Mouse (Mus musculus) heart, embryonic 16.5 days (tissue): Measurements from ENCODE around the gene Myo9a. TPM values are rescaled to one million over a fixed set of nuclear protein-coding genes. Genes with fewer than 3 reads are reported as not detected.
"Not testable (repeated sequence)": the region's sequence is repeated elsewhere in the genome, so short reads cannot be mapped to it uniquely, and the experiment has no call there.

Experiments used
- ATAC-seq: fragments of 200-750 bp; cut with Nextera tagmentation; replicated peaks from 2 replicates; pipeline ENCODE4 v1.8.0; 2017; ENCODE audit warnings: moderate number of reproducible peaks; ENCODE audit not compliant: insufficient read depth, low FRiP score; ENCODE audit errors: extremely low read depth
- H3K27ac ChIP-seq: fragments of 300-500 bp; sonication (generic); 2 replicates; pipeline ENCODE4 v1.5.1; 2014; ENCODE audit warnings: mild to moderate bottlenecking, low read length, control low read depth, moderate library complexity
- H3K27me3 ChIP-seq: fragments of 300-500 bp; sonication (generic); 2 replicates; pipeline ENCODE4 v1.6.1; 2014; ENCODE audit warnings: low read length, mixed read lengths; ENCODE audit not compliant: control insufficient read depth, insufficient read depth
- H3K36me3 ChIP-seq: fragments of 300-500 bp; sonication (generic); 2 replicates; pipeline ENCODE4 v1.6.1; 2014; ENCODE audit not compliant: control insufficient read depth, insufficient read depth
- H3K4me1 ChIP-seq: fragments of 300-500 bp; sonication (generic); 2 replicates; pipeline ENCODE4 v1.6.1; 2014; ENCODE audit warnings: low read length, mixed read lengths; ENCODE audit not compliant: control insufficient read depth, insufficient read depth
- H3K4me2 ChIP-seq: fragments of 300-500 bp; sonication (generic); 2 replicates; pipeline ENCODE4 v1.6.1; 2014; ENCODE audit warnings: low read depth, mild to moderate bottlenecking, control low read depth, low read length
- H3K4me3 ChIP-seq: fragments of 300-500 bp; sonication (generic); 2 replicates; pipeline ENCODE4 v1.5.1; 2014; ENCODE audit warnings: mild to moderate bottlenecking, control low read depth, low read length
- H3K9ac ChIP-seq: fragments of 300-500 bp; sonication (generic); 2 replicates; pipeline ENCODE4 v1.6.1; 2014; ENCODE audit warnings: low read length, control low read depth
- H3K9me3 ChIP-seq: fragments of 300-500 bp; sonication (generic); replicated peaks from 2 replicates; pipeline ENCODE4 v1.6.1; 2016; ENCODE audit warnings: low read length; ENCODE audit not compliant: control insufficient read depth
- WGBS: fragments of 180-500 bp; shearing (Covaris S2); extraction: QIAGEN DNeasy Blood & Tissue Kit; methylation state at CpG from one replicate; pipeline ENCODE4 v1.1.7; 2014; 5-methylcytosine and 5-hydroxymethylcytosine counted together
- polyA plus RNA-seq: library from polyadenylated mRNA; unstranded; fragments of >200 nt; fragmentation: Nextera tagmentation; extraction: Ambion mirVana; gene quantifications from 2 replicates; pipeline ENCODE4 v1.2.1, GENCODE M21; 2015

Gene Myo9a
- polyA plus RNA-seq, 1 experiment from 2014 or later = 8.7 TPM

GRCm38 (mm10) chr9:59806046-59806774 lies 55.5 kb downstream of the Myo9a start:
- H3K9ac ChIP-seq, H3K9me3 ChIP-seq, H3K4me3 ChIP-seq, H3K4me1 ChIP-seq, H3K27me3 ChIP-seq, H3K27ac ChIP-seq, H3K4me2 ChIP-seq, ATAC-seq: not testable (repeated sequence)
- 71% methylated on average over 3 of the region's 3 CpGs for WGBS
- peaks cover 14% of the 10 kb centered on the region for H3K36me3 ChIP-seq

- ATAC-seq = no peak
- H3K9ac ChIP-seq = no peak overlapping the region
- no peaks in the 10 kb centered on the region for H3K9me3 ChIP-seq
- peaks cover 5% of the 10 kb centered on the region for H3K36me3 ChIP-seq
- H3K4me3 ChIP-seq = no peak overlapping the region
- H3K4me1 ChIP-seq = no peaks in the 10 kb centered on the region
- H3K27ac ChIP-seq = no peak overlapping the region
- no peak overlapping the region for H3K4me2 ChIP-seq
- H3K27me3 ChIP-seq = no peaks in the 10 kb centered on the region
Measured at GRCm38 (mm10) chr9:59884551-59884950, 133.9 kb downstream of the Myo9a start.

GRCm38 (mm10) chr9:59903382-59903781 lies 152.7 kb downstream of the Myo9a start:
- H3K4me1 ChIP-seq = no peaks in the 10 kb centered on the region
- no peak overlapping the region for H3K27ac ChIP-seq
- ATAC-seq = no peak
- no peaks in the 10 kb centered on the region for H3K9me3 ChIP-seq
- 63% methylated on average over 1 of the region's 1 CpGs for WGBS
- H3K4me3 ChIP-seq = no peak overlapping the region
- no peaks in the 10 kb centered on the region for H3K27me3 ChIP-seq
- no peak overlapping the region for H3K9ac ChIP-seq
- H3K4me2 ChIP-seq = no peak overlapping the region
- H3K36me3 ChIP-seq = peaks cover 13% of the 10 kb centered on the region

GRCm38 (mm10) chr9:59914761-59915160 lies 164.1 kb downstream of the Myo9a start:
- Histone ChIP-seq H3K4me3 (no peak overlapping the region), H3K27me3 (no peaks in the 10 kb centered on the region), H3K27ac (no peak overlapping the region), H3K36me3 (peaks cover under 1% of the 10 kb centered on the region; the same call in 1 of the 2 replicates), H3K9ac (no peak overlapping the region), H3K4me1 (no peaks in the 10 kb centered on the region), H3K4me2 (no peak overlapping the region), H3K9me3 (no peaks in the 10 kb centered on the region)
- ATAC-seq = no peak
- 89% methylated on average over 1 of the region's 1 CpGs for WGBS

GRCm38 (mm10) chr9:59930248-59930647 lies 179.6 kb downstream of the Myo9a start:
- ATAC-seq = no peak
- Histone ChIP-seq H3K4me2 (no peak overlapping the region), H3K4me1 (no peaks in the 10 kb centered on the region), H3K27me3 (no peaks in the 10 kb centered on the region), H3K36me3 (0 out of 2 replicates have a peak, but pooled peaks cover 2% of the 10 kb centered on the region), H3K27ac (no peak overlapping the region), H3K9me3 (no peaks in the 10 kb centered on the region), H3K4me3 (no peak overlapping the region), H3K9ac (no peak overlapping the region)
- 66% methylated on average over 3 of the region's 3 CpGs for WGBS

GRCm38 (mm10) chr9:59935866-59936265 lies 185.2 kb downstream of the Myo9a start:
- H3K4me1 ChIP-seq, H3K9me3 ChIP-seq, H3K36me3 ChIP-seq, H3K4me2 ChIP-seq, H3K9ac ChIP-seq, H3K27ac ChIP-seq, ATAC-seq, H3K4me3 ChIP-seq, H3K27me3 ChIP-seq: not testable (repeated sequence)
- WGBS = 78% methylated on average over 8 of the region's 8 CpGs

GRCm38 (mm10) chr9:59938529-59938928 lies 187.8 kb downstream of the Myo9a start:
- no peak for ATAC-seq
- whole genome bisulfite sequencing = 89% methylated on average over 8 of the region's 8 CpGs
- Histone ChIP-seq H3K4me2 (no peak overlapping the region), H3K9ac (no peak overlapping the region), H3K27ac (no peak overlapping the region), H3K9me3 (no peaks in the 10 kb centered on the region), H3K4me1 (peaks cover 7% of the 10 kb centered on the region), H3K36me3 (no peaks in the 10 kb centered on the region), H3K27me3 (no peaks in the 10 kb centered on the region), H3K4me3 (no peak overlapping the region)

- Histone ChIP-seq H3K4me3 (no peak overlapping the region), H3K4me2 (no peak overlapping the region), H3K9me3 (no peaks in the 10 kb centered on the region), H3K36me3 (no peaks in the 10 kb centered on the region), H3K27ac (no peak overlapping the region), H3K9ac (no peak overlapping the region), H3K27me3 (no peaks in the 10 kb centered on the region), H3K4me1 (peaks cover 7% of the 10 kb centered on the region)
- ATAC-seq = no peak
- 58% methylated on average over 2 of the region's 2 CpGs for WGBS
Measured at GRCm38 (mm10) chr9:59939691-59940090, 189.0 kb downstream of the Myo9a start.

- peak overlapping the region; percentile 19; the same call in 1 of the 2 replicates for H3K4me2 ChIP-seq
- 0 out of 2 replicates have a peak overlapping the region, but pooled peaks have one; percentile 43 for H3K27ac ChIP-seq
- ATAC-seq = no peak
- H3K27me3 ChIP-seq = no peaks in the 10 kb centered on the region
- H3K36me3 ChIP-seq = no peaks in the 10 kb centered on the region
- H3K9me3 ChIP-seq = no peaks in the 10 kb centered on the region
- WGBS = 50% methylated on average over 11 of the region's 12 CpGs
- H3K4me1 ChIP-seq = peaks cover 7% of the 10 kb centered on the region
- H3K9ac ChIP-seq = no peak overlapping the region
- H3K4me3 ChIP-seq = no peak overlapping the region
Measured at GRCm38 (mm10) chr9:59940913-59941884, 190.5 kb downstream of the Myo9a start.
